Mouse (Mus musculus) testis, postnatal 10 days (tissue): ENCODE measurements around the gene Patz1.

Experiments used
- DNase-seq: peaks from one replicate; pipeline ENCODE4 v3.0.0; 2021; ENCODE audit warnings: low spot score

Patz1 gene

DNA sequence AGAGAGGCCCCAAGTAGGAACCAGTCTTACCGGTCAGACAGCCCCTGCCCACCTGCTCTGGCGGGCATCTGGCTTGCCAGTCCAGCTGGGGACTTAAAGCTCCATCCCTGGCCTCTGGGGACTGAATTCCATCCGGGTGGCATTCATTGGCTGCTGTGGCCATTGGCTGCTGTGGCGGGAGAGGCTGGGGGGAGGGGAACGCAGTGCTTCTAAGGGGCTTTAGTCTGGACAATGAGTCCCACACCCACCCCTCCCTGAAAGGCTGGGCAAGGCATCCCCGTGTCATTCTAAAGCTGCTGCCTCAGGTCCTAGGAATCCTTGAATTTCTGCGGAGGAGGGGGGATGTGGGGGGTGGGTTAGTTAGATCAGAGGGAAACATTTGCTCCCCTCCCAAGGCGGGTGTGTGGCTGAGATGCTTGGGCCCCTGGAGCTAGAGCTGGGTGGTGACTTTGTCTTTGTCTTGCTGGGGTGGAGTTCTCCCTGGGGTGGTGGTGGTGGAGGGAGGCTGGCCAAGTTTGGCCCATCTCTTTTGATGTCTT, 4.1 kb downstream of the Patz1 start:
- peak; percentile 59 for DNase-seq

DNA sequence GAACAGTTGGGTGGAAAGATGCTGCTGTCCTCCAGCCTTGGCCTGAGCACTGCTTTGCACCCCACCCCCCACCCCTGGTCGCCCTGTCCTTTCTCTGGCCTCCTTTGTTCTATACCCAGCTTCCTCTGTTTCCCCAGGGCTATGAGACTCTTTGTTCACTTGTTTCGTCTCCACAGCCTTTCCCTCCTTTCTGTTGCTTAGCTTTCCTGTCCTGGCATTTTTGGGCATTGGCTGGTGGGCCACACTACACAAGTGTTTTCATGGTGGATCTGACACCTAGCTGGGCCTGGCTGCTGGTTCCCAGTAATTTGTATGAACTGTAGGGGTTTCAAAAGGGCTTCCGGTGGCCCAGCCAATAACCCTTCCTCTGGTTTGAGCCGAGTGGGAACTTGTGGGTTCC, 4.7 kb downstream of the Patz1 start:
- DNase-seq, result no peak

DNA sequence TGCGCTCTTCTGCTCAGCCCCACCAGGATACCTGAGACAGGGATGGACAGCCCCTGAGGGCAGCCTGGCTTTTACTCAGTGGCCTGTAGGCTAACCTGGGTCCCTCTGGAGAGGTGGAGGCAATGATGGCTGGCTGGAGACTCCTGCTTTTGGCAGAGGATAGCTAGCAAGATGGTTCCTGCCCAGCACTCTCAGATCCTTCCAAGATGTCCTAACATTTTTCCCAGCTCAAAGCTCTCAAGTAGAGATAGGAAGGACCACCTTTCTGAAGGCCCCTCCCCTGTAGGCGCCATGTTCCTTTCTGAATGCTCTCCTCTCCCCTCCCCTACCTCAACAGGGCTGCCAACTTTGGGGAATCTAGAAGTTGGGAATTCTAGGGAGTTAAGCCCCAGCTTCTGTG, 6.0 kb downstream of the Patz1 start:
- no peak for DNase-seq

DNA sequence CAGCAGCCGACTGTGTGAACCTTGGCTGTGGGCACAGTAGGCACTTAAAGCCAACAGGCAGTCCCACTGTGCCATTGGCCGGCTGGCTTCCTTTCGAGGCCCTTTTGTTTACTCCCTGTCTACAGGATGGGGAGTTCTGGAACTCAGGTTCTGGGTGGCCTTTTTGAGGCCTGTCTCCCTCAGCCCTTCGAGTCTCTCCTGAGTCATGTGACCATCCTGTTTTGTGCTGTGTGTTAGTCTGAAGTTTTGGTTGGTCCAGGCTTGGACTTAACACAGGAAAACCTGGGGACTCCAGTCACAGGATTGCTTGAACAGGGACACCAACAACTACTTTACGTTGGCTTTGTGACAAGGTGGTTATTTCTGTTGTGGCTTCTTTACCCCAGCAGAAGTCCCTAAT, 7.4 kb downstream of the Patz1 start:
- no peak for DNase-seq

DNA sequence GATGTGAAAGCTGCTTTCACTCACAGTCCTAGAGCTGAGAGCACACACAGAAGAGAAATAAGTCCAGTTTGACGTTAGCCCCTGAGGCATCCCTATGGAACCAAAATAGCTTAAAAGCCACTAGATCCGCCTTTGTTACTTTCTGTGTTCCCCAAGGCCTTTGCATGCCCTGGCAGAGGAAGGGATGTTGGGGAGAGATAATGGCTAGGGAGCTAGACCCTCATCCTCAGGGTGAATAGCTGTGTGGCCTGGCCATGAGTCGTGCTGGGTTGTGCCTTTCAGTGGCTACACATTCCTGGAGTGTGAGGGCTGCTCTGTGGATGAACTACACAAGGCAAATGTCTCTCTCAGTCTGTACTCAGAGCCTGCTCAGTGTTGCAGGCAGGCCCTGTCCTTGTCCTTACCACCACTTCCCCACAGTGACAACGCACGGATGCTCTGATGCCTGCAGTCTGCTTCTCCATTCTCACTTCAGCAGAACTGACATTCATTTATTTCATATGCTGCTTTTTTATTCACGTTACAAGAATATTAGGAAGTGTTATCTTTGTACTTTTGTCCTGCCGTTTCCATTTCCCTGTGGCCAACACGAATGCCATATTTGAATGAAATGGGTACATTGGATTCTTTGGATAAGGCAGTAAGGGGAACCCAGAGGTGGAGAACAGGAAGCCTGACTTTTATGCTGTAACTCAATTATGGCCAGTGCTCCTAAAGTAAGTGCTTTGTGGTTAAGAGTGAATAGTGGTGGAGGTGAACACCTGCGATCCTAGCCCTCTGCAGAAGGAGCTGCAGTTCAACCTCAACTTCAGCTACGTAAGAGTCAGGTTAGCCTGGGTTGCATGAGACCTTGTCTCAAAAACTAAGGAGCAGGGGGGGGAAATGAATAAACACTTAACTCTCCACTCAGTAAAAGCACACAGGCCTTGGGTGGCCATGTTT, 9.5 kb downstream of the Patz1 start:
- DNase-seq, result peak; percentile 30

DNA sequence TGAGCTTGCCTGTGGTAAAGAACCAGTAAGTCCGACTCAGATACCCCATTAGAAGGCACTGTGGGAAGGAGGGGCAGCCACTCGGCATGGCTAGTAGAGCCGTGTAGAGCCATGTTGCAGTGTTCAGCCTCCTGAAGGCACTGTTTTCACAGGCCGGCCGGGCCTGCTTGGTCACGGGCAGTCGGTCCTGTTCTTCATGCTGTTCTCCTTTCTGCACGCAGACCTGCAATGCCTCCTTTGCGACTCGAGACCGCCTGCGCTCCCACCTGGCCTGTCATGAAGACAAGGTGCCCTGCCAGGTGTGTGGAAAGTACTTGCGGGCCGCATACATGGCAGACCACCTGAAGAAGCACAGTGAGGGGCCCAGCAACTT, 10.1 kb downstream of the Patz1 start:
- DNase-seq, result no peak

DNA sequence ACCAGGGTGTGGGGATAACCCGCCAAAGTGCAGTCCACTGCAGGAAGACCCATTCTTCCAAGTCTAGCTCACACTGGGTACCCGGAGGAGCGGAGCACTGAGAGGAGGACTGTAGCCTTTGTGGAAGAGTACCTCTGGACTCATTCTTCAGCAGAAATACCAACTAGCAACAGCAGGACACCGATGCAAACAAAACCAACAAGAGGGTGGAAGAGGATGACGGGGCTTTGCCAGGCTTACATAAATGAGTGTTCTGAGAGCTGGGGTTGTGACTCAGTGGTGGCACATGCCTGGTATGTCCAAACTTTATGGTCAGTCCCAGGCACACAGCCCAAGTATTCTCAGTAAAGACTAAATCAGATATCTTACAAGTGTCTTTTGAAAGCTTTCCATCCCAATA, 12.4 kb downstream of the Patz1 start:
- DNase-seq, result no peak

DNA sequence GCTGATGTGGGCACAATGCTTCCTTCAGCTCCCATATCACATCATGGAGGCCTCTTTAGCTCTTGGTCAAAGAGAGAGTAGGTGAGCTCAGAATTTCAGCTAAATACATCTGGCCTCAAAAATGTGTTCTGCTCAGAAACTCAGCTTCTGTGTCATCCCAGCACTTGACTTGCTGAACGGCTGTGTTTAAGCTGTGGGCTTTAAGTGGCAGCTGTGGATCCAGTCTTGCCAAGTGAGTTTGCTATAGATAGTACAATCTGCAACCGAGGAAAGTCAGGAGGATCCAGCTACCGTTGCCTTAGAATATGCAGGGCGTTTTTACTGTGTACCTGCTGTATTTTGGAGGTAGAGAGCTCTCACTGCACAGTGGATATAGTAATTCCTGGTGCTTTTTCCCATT, 13.7 kb downstream of the Patz1 start:
- DNase-seq, result no peak

DNA sequence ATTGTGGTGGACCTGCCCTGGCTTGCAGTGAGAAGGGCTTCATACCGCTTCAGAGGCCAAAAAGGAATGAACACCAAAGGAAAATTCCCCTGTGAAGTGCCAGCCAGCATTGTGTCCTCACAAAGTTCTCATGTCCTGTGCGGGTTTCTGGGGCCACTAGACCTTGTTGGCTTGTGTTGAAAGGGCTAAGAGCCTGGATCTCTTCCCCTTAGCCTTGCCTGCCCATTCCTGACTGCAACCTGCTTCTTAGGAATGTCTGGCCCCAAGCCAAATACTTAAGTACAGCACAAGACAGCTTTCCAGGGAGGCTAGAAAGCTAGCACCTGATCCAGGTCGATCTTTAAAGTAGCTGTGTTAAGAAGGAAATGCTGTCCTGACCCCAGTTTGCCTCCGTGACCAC, 14.1 kb downstream of the Patz1 start:
- DNase-seq, result no peak

DNA sequence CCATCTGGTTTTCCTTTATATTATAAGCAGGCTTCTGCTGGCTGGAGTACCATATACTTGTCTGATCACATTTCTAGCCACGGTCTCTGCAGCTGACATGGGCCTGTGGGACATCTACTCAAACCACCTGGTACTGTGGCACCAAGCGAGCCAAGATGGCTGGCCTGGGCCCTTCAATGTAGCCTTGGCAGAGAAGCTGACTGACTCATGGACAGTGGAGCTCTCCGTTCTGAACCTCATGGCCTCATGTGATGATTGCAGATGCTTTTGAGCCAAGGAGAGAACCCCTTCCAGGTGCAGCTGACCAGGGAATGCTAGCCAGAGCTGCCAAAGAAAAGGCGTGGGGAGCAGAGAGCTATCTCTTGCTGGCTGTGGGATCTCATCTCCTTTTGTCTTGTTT, 17.1 kb downstream of the Patz1 start:
- DNase-seq, result no peak

DNA sequence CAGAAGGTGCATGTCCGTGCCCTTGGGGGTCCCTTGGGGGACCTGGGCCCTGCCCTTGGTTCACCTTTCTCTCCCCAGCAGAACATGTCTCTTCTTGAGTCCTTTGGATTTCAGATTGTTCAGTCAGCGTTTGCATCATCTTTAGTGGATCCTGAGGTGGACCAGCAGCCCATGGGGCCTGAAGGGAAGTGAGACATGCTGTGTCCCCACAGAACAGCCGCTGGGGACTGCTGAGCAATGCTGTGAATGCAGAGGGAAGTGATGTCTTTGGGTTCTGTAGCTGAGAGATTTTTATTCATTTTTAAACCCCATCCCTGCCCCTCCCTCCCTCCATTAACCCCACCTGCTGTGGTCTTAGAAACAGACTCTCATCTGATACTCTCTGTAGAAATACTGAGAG, 19.2 kb downstream of the Patz1 start:
- no peak for DNase-seq

DNA sequence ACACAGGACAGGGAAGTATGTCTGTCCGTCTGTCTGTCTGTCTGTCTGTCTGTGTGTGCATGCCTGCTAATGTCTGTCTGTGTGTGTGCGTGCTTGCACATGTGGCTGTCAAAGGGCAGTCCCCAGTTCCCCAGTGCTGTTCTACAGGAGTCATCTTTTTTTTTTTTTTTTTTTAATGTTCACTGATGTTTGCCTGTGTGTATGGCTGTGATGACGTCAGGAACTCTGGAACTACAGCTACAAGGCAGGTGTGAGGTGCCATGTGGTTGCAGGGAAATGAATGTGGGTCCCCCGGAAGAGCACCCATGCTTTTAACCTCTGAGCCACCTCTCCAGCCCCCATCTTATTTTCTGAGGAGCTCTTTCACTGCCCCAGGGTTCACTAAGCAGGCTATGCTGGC, 21.2 kb downstream of the Patz1 start:
- DNase-seq, result no peak

DNA sequence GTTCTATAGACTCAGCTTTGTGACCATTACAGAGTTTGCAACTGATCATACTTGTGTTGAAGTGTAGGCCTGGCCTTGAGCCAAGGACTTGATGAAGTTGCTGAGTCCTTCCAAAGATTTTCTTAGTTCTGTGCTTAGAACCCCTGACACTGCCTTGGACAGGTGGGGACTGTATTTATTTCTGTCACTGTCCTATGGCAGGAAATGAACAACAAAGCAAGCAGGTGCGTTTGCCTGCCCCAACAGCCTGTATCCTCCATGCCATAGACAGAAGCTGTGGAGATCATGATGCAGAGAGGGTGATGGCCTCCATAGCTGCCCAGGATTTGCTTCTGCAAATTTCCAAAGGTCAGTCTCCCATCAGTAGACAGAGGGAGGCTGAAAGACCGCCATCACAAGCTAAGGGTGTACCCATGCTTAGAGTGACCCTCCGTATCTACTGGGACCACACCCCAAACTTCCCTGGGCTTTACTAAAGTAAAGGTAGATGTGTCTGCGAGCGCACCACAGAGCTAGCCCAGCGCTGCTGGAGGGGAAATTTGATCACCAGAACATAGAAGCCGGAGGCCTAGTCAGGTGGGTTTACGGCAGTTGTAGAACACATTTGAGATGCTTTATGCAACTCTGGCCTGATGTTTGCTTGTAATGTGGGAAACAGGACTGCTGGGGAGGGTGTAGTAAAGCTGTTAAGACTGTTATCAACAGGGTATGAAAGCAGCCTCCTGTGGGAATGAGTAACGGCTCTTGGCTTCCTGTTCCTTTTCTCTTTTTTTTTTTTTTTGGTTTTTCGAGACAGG, 22.3 kb downstream of the Patz1 start:
- no peak for DNase-seq

DNA sequence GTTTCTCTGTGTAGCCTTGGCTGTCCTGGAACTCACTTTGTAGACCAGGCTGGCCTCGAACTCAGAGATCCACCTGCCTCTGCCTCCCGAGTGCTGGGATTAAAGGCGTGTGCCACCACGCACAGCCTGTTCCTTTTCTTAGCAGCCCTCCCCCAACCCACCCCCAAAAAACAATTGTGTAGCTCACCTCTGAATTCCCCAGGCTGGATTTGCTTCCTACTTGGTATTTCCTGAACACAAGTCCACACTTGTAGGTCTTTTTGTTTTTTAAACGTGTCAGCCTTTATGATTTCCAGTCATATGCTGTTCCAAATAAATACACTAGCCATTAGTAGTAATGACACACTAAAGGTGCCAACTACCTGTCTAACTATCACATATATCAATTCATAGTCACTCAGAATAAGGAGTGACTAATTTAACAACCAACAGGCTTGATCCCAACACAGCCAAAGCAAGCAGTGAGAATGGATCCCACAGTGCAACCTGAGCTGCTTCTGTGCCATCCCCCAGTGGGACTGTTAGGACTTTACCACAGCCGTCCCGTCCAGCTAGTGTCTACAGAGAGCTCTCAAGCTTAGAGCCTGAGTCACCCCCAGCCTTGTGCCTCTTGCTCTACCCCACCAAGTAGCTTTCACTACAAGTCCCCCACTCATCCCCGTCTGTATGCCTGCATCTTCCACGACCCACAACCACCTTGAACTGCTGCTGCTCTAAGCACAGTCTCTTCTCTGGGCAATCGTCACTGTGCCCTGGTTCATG, 23.1 kb downstream of the Patz1 start:
- DNase-seq, result no peak

DNA sequence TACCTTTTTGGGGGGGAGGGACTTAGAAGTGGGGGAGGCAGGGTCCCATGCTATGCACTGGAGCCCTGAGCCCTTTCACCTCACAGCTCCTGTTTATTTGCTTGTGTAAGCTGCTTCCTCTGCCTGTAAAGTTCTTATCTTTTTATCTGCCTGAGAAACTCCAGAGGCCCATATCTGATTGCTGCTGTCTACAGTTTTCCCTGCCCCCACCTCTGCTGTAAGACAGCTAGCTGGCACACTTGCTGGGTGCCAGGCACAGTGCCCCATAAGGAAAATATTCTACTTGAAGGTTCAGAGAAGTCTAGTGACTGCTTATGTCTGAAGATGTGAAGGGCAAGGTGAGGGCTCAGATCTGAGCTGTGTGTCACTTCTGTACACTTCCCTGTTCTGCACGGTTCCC, 24.6 kb downstream of the Patz1 start:
- DNase-seq, result no peak

DNA sequence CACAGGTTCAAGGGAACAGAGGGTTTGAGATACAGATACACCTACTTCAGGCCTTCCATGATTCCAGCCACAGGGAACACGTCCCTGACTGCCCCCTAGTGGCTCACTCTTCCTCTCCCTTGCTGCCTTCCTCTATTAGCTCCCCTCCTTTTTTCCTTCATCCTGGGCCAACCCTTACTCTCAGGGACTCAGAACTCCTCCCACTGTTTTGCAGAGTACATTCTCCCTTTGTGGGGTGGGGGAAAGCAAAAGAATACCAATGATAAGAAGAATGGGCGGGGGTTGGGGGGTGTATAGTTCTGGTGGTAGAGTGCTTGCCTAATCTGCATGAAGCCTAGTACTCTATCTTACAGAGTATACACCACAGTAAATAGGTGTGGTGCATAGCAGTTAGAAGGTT, 25.5 kb downstream of the Patz1 start:
- peak; percentile 88 for DNase-seq

DNA sequence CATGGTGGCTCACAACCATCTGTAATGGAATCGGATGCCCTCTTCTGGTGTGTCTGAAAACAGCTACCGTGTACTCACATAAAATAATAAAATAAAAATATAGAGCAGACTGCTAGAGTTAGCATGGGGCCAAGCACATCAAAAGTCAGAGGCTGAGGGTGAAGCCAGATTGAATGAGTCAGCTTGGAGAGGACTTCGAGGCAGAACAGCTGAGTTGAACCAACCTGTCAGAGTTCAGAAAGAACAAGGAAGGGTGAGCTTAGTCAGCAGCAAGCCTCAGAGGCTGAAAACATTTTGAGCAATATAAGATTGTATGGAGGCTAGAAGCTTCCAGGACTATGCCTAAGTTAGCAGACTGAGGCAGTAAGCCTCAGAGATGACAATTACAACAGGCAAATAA, 29.6 kb downstream of the Patz1 start:
- no peak for DNase-seq

DNA sequence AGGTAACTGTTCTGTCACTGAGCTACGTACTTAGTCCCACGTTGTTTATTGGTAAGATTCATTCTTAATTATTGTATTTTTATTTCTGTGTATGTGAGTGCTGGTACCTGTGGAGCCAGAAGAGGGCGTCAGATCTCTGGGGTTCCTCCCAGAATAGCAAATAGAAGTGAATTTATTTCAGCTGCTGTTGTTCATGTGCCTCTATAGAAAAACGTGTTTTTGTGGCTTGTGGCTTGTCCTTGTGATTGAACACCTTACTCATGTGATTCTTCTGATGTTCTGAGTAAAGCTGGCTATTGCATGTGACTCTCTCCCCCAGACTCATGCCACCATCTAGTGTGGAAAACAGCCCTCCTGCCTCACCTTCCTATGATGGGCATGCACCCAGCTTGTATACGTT, 39.6 kb downstream of the Patz1 start:
- no peak for DNase-seq

DNA sequence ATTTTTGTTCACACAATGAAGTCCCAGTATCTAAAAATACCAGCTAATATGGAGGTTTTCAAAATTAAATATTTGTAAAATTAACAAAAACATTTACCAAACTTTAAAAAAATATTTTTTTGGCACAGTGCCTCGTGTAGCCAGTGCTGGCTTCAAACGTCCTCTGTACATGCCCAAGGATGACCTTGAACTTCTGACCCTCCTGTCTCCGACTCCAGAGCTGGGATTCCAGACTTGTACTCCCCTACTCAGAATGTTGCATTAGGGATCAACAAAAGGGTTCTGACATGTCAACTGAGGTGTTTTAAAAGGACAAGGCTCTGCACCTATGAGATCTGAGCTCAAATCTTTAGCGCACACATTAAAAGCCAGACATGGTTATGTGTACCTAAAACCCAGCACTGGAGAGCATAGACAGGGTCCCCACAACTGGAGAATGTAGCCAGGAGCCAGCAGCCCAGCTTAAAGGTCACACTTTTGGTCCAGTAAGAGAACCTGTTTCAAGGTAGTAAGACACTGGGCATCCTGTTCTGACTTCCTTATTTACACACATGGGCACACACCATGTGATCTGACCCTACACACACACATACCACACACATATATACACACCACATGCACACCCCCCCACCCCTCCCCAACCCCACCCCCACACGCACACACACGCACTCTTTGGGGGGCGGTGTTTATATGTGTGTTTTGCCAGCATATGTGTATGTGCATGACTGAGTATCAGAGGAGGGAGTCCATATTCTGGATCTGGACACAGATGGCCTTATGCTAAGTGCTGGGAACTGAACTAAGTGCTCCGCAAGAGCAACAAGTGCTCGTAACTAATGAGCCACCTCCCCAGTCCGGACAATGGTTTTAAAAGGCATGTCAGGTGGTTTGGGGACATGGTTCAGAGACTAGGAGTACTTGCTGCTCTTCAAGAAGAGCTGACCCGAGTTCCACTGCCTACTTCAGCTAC, 40.4 kb downstream of the Patz1 start:
- DNase-seq, result no peak

DNA sequence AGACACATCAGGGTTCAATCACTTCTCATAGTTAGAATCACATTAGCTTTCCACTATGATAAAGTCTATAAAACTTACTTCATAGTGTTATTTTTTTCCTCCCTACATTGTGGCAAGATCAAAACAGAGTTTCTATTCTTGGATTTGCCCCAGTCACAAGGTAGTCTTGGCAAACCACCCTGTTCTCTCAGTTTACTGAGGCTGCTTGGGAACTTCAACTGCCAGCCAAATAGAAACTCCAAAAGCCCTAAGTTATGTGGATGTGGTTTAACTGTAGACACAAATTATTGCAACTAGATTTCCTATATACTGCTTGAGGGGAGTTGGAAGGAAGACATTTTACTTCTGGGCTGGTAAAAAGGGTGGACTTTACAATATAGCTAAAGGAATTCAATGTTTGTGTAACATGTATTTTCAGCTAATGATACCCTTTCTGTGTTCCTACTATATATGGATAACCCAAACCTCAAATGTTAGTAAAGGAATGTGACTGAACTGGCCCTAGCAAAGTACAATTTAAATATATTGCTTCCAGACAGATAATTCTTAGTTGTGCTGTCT, 41.3 kb downstream of the Patz1 start, which contains the start of gene Pik3ip1:
Gene Pik3ip1, plus strand, starts transcription at position 511 of the 561 bp plus-strand sequence.
- DNase-seq, result no peak

DNA sequence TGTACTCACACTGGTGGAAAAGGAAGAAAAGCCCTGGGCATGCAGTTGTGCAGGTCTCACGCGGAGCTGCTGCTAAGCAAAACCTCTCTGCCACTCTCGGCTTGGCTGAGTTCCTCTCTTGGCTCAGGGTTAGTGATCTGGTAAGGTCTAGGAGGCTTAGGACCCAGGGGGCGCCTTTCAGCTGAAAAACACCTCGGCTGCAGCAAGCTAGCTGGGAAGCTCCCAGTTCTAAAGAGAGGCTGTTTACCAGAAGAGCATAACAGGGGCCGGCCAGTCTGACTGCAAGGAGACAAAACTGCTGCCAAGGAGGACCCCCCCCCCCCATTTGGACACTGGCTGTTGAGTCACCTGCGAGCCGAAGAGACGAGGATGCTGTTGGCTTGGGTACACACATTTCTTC, 41.9 kb downstream of the Patz1 start:
- DNase-seq, result peak; percentile 89
